Mouse (Mus musculus) Patski (cell line): Measurements from ENCODE around the gene P4hb. TPM values are rescaled to one million over a fixed set of nuclear protein-coding genes. Genes with fewer than 3 reads are reported as not detected.
A peak's percentile ranks its signal among the peaks of the same experiment; 100 is the strongest.

Experiments
- ATAC-seq: fragments of 100-300 bp; one replicate; pipeline ENCODE4 v1.8.0; 2021
- CTCF ChIA-PET: fragments of 350-600 bp; sonication (Branson Sonifier 250); formaldehyde crosslinking; loops from one replicate; lab custom pipeline; 2022; ENCODE audit warnings: inconsistent platforms; lab: Charles Lee
- POLR2A ChIA-PET: fragments of 350-600 bp; sonication (Branson Sonifier 250); formaldehyde crosslinking; loops from one replicate; lab custom pipeline; 2022; ENCODE audit warnings: antibody characterized with exemption, inconsistent platforms; lab: Charles Lee
- DNase-seq: peaks from one replicate; pipeline ENCODE4 v3.0.0-alpha.2; 2011; ENCODE audit warnings: low read depth, low spot score
- H3K27me3 ChIP-seq: fragments of 371-371 bp; one replicate; pipeline ENCODE4 v1.5.1; 2021
- CTCF ChIP-seq: fragments of 100-300 bp; IDR thresholded peaks from one replicate; pipeline ENCODE4 v1.5.1; 2021
- in situ Hi-C: fragments of 300-500 bp; cut with MboI; formaldehyde crosslinking; loops from 3 replicates; pipeline ENCODE4 v1.11.1; 2018; ENCODE audit warnings: low pct_unique_long_range_greater_than_20kb, mixed read lengths
- polyA plus RNA-seq: library from polyadenylated mRNA; unstranded; gene quantifications from one replicate; pipeline ENCODE4 v1.2.3, GENCODE M21; 2021

Gene P4hb
- 661 TPM for polyA plus RNA-seq

GRCm38 (mm10) chr11:120572752-120573584 is at the start of gene P4hb:
P4hb (minus strand) TSS chr11:120573253.
- POLR2A ChIA-PET: interaction anchor here (0.5 to 4.4 kb wide), 14 partner anchors 7 to 104 kb away, joined by 3 to 20 read pairs (median 5); partner anchors contain the start of genes Mcrip1, Ppp1r27 and Slc25a10
- DNase-seq (peak; percentile 99), ATAC-seq (peak; percentile 91)
- H3K27me3 ChIP-seq: no peaks in the 10 kb centered on the region
- in situ Hi-C loops: no loop called here
- no peak for TF ChIP-seq CTCF
- CTCF ChIA-PET: interaction anchor here (1.0 to 2.1 kb wide), 4 partner anchors 10 to 65 kb away, joined by 3 to 6 read pairs (median 5); no protein-coding TSS in a partner anchor

GRCm38 (mm10) chr11:120622805-120623204 is 49.8 kb upstream of the P4hb start:
- POLR2A ChIA-PET: interaction anchor here (0.9 to 1.5 kb wide), 2 partner anchors 38 to 163 kb away, joined by 3 to 4 read pairs; no protein-coding TSS in a partner anchor
- H3K27me3 ChIP-seq: no peaks in the 10 kb centered on the region
- ATAC-seq (no peak), DNase-seq (no peak)
- in situ Hi-C loops: no loop called here
- TF ChIP-seq CTCF: no peak
- CTCF ChIA-PET: interaction anchor here (1.3 to 1.4 kb wide), 2 partner anchors 40 to 154 kb away, joined by 3 to 4 read pairs; no protein-coding TSS in a partner anchor

GRCm38 (mm10) chr11:120620195-120620594 is 47.1 kb upstream of the P4hb start:
- POLR2A ChIA-PET: no interaction called here
- in situ Hi-C loops: no loop called here
- CTCF ChIA-PET: no interaction called here
- DNase-seq (no peak), ATAC-seq (no peak)
- H3K27me3 ChIP-seq: no peaks in the 10 kb centered on the region
- no peak for TF ChIP-seq CTCF

DNA sequence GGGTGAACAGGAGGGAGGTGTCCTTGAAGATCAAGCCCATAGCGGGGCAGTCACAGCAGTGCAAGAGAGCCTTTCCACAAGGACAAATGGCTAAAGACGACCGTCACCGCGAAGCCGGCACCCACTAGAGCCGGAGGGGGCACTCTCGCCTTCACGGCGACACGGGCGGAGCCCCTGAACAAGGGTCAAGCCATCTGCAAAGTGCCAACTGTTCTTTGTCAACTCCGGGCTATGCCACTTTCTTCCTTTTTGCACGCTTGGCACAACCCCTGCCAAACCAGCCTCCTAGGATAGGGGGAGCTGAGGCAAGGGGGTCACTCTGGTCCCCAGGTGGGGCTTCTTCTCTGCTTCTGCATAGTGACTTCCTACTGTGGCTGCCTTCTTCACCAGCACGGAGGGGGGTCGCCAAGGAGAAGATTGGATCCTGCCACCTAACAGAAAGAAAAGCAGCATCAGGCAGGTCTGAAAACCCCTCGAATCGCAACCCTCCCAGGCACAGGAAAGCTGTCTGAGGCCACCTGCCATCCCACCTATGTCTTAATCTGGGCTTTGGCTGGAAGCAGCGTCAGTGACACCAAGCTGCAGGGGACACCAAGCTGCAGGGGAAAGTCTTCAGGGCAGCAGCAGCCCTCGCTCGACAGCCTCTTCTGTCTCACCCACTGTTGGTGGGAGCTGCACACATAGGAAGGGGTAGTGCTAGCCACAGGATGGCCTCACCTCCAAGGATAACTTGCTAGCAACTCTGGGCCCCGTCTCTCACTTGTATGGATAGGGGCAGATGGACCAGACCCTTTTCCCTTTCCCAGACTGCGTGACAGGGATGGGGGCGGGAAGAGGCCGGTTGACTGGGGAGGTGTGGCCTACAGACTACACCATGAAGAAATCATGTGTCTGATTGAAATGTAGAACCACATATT is 45.8 kb upstream of the P4hb start:
- DNase-seq (no peak), ATAC-seq (no peak)
- no peak for TF ChIP-seq CTCF
- ChIA-PET POLR2A (interaction anchor here (0.6 kb wide), 2 partner anchors 66 to 151 kb away, joined by 3 to 4 read pairs; no protein-coding TSS in a partner anchor), CTCF (no interaction called here)
- no peaks in the 10 kb centered on the region for H3K27me3 ChIP-seq
- in situ Hi-C loops: no loop called here

GRCm38 (mm10) chr11:120617519-120618112 is 44.6 kb upstream of the P4hb start, which contains the start of gene Pcyt2:
Pcyt2 (minus strand) TSS chr11:120617936.
- no peak for DNase-seq
- TF ChIP-seq CTCF: no peak
- CTCF ChIA-PET: interaction anchor here (1.5 kb wide), 1 partner anchor 35 kb away, joined by 3 read pairs; no protein-coding TSS in a partner anchor
- in situ Hi-C loops: no loop called here
- ATAC-seq: peak; percentile 78
- no peaks in the 10 kb centered on the region for H3K27me3 ChIP-seq
- POLR2A ChIA-PET: interaction anchor here (0.8 kb wide), 1 partner anchor 35 kb away, joined by 3 read pairs; no protein-coding TSS in a partner anchor

DNA sequence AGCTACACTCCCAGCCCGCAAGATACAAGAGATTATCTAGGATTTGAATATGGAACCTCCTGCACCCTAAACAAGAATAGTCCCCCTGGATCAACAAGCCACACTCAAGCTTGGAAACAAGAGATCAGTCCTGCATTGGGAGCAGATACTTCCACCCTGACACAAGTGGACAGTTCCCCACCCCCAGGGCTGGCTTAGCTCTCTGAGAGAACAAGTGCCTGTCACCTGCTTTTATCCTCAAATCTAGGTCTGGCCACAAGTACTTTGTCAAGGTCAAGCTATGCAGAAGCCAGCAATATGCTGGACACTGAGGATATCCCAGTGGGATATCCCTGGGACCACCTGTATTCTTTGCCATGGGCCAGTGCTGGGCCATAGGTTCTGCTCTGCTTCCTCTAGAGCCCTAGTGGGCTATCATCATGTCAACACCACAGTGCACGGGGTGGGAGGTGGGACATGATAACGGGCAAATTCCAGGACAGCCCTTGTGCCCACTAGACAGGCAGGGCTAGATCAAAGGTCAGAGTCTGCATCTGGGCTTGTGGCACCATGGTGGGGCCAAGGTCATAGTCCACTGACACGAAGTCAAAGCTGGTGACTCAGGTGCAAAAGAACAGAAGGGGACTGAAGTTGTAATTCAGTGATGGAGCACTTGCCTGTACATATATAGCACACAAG is 43.7 kb upstream of the P4hb start:
- no peak for TF ChIP-seq CTCF
- no peaks in the 10 kb centered on the region for H3K27me3 ChIP-seq
- POLR2A ChIA-PET: interaction anchor here (0.8 to 1.5 kb wide), 5 partner anchors 16 to 179 kb away, joined by 3 read pairs; partner anchors contain the start of gene Mafg
- ATAC-seq: no peak
- in situ Hi-C loops: no loop called here
- CTCF ChIA-PET: interaction anchor here (1.2 to 1.5 kb wide), 3 partner anchors 14 to 159 kb away, joined by 3 to 5 read pairs (median 4); no protein-coding TSS in a partner anchor
- no peak for DNase-seq

DNA sequence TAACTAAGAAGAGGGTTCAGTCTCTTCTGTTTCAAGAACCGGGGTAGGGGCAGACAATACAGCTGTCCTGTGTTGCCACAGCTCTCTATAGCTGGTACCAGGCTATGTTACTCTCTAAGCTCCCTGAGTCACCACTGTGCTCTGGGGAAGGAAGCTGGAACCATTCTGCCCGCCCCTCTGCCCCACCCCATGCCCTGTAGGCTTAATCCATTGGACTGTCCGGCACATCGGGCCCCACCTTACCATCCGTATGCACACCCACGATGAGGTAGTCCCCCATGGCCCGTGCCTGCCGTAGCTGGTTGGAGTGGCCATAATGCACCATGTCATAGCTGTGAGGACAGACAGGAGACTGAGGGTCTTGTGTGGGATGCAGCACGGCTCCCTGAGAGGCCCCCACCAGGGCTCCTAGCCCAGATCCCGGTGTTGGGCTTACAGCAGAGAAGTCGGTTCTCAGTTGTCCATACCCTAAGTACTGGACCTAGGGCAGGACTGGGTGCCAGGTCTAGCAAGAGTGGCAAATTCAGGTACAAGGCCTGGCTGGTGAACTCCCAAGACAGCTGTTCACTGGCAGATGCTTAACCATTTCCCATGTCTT is 42.7 kb upstream of the P4hb start:
- no peak for TF ChIP-seq CTCF
- POLR2A ChIA-PET: interaction anchor here (0.6 to 1.5 kb wide), 4 partner anchors 17 to 180 kb away, joined by 3 read pairs; partner anchors contain the start of gene Mafg
- CTCF ChIA-PET: interaction anchor here (1.2 to 1.3 kb wide), 2 partner anchors 15 to 161 kb away, joined by 4 to 5 read pairs; no protein-coding TSS in a partner anchor
- in situ Hi-C loops: no loop called here
- DNase-seq: no peak
- no peaks in the 10 kb centered on the region for H3K27me3 ChIP-seq
- no peak for ATAC-seq

DNA sequence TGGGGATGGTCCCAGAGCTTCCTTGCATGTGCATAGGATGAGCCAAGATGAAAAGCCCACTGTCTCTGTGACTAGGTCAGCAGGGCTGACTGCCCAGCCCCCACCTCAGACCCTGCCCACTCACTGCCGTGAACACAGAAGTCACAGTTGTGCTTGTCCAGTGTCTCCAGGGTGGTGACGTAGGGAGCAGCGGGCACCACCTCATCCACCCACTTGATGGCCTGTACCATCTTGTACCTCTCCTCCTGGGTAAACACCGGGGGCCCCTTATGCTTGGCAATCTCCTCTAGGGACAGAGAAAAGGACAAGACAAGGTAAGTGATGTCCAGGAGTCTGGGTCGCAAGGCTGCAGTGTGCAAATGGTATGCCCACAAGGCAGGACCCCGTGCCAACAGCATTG is 42.1 kb upstream of the P4hb start:
- DNase-seq (no peak), ATAC-seq (no peak)
- ChIA-PET CTCF (interaction anchor here (1.3 kb wide), 1 partner anchor 15 kb away, joined by 4 read pairs; no protein-coding TSS in a partner anchor), POLR2A (interaction anchor here (1.5 kb wide), 1 partner anchor 35 kb away, joined by 3 read pairs; no protein-coding TSS in a partner anchor)
- no peak for TF ChIP-seq CTCF
- H3K27me3 ChIP-seq: no peaks in the 10 kb centered on the region
- in situ Hi-C loops: no loop called here
